Mouse (Mus musculus): ENCODE results near the gene Ppm1h.

DNA sequence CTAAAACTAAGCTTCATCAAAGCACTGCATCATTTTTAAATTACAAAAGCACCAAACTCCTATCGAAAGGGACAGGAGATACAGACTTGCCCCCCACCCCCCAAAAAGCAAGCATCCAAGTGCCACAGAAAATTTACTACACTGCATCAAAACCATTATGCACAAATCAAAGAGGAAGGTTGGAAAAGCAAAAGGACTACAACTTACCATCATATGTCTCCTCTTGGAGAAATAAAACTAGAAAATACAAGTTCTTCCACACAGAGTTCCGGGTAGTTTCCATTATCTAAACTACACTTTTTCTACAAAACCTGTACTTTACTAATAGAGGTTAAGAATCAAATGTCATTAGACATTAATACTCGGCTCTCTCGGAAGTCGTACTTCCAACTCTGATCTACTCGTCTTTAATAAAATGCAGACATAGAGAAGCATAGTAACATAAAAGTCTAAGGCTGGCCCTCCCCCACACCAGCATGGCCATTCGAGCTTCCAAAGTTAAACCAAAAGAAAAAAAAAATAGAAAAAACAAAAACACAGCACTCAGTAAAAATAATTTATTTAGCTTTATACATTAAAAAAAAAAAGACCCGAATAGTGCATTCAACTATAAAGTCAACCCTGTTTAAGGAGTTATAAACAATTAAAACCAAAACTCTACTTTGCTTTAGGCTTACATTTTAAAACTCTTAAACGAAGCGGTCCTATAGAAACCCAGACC lies 306.1 kb downstream of the Ppm1h start:
- TF ChIP-seq CTCF (IDR thresholded peaks at IDR 0.05; ENCODE audit: low read depth), result no peak
- TF ChIP-seq EP300 (IDR thresholded peaks at IDR 0.05; ENCODE audit: low read depth), result no peak
